9 mouse cellular contexts compared by ENCODE assay signal in genomic region chr5:107157384-107157783, GRCm38 (mm10).
A peak's percentile ranks its signal among the peaks of the same experiment; 100 is the strongest.
DNase-seq lines count a peak whose midpoint lies in the region; ATAC-seq and TF ChIP-seq lines count a peak whose summit lies in the region.
"Had no signal": no experiment of that assay in that cellular context is flagged by ENCODE, and none has a peak within 500 bp of the region (broad histone marks: within the 10 kb centered on the region; RNA-seq: fewer than 3 reads in every experiment).

No protein-coding gene starts in this region.

- H3K4me1 ChIP-seq in intestine, embryonic 15.5 days (replicated peaks): peaks cover 7% of the 10 kb centered on the region; the same call in 1 of the 2 replicates
- no peaks in the 10 kb centered on the region for H3K4me1 ChIP-seq in intestine, postnatal 0 days (replicated peaks; ENCODE audit: control insufficient read depth, insufficient read depth, low read length)
- peaks cover 48% of the 10 kb centered on the region for H3K4me1 ChIP-seq in limb, embryonic 12.5 days (replicated peaks)

- no peaks in the 10 kb centered on the region for H3K27me3 ChIP-seq in intestine, embryonic 15.5 days (replicated peaks)
- H3K27me3 ChIP-seq in intestine, postnatal 0 days (replicated peaks; ENCODE audit: control insufficient read depth, insufficient read depth, low read length): no peaks in the 10 kb centered on the region
- no peaks in the 10 kb centered on the region for H3K27me3 ChIP-seq in limb, embryonic 12.5 days

- ATAC-seq in intestine, embryonic 15.5 days: peak; percentile 68
- no peak for ATAC-seq in intestine, postnatal 0 days
- ATAC-seq in limb, embryonic 12.5 days (ENCODE audit: insufficient number of reproducible peaks, insufficient read depth, low FRiP score, low TSS enrichment, low read depth): peak; percentile 87; the same call in 1 of the 2 replicates
- no peak for ATAC-seq in erythroblast, adult 5-6 weeks (replicated peaks; ENCODE audit: low FRiP score, poor library complexity, severe bottlenecking)

- no peak overlapping the region for H3K4me3 ChIP-seq in intestine, embryonic 15.5 days (replicated peaks)
- H3K4me3 ChIP-seq in intestine, postnatal 0 days (ENCODE audit: low read depth, low read length): no peak overlapping the region
- H3K4me3 ChIP-seq in limb, embryonic 12.5 days (replicated peaks): no peak overlapping the region

- H3K27ac ChIP-seq in intestine, embryonic 15.5 days: no peak overlapping the region
- H3K27ac ChIP-seq in intestine, postnatal 0 days (ENCODE audit: low read depth, low read length): no peak overlapping the region
- H3K27ac ChIP-seq in limb, embryonic 12.5 days: peak overlapping the region; percentile 69

- H3K36me3 ChIP-seq in intestine, embryonic 15.5 days: no peaks in the 10 kb centered on the region
- H3K36me3 ChIP-seq in intestine, postnatal 0 days (ENCODE audit: control insufficient read depth, insufficient read depth): no peaks in the 10 kb centered on the region
- H3K36me3 ChIP-seq in limb, embryonic 12.5 days: no peaks in the 10 kb centered on the region

- peak; percentile 70 for DNase-seq in adipocyte (ENCODE audit: low spot score)
- peak; percentile 79 for DNase-seq in forelimb bud, embryonic 11.5 days (ENCODE audit: low read depth, low spot score)
- no peak for DNase-seq in ovary, postnatal 14 days (ENCODE audit: low spot score)
- no peak for DNase-seq in thymus, postnatal 25 days

- TF ChIP-seq CTCF in intestine, postnatal 0 days (IDR thresholded peaks at IDR 0.05; ENCODE audit: low read depth): no peak

- no peak overlapping the region for H3K9ac ChIP-seq in intestine, embryonic 15.5 days
- H3K9ac ChIP-seq in intestine, postnatal 0 days (ENCODE audit: low read depth, low read length): no peak overlapping the region
- H3K9ac ChIP-seq in limb, embryonic 12.5 days (replicated peaks): no peak overlapping the region; the same call in 1 of the 2 replicates

- H3K4me2 ChIP-seq in intestine, embryonic 15.5 days (replicated peaks): no peak overlapping the region
- H3K4me2 ChIP-seq in intestine, postnatal 0 days (replicated peaks; ENCODE audit: low read depth): no peak overlapping the region
- peak overlapping the region; percentile 39 for H3K4me2 ChIP-seq in limb, embryonic 12.5 days
- H3K4me2 ChIP-seq: heart, embryonic 11.5 days had no signal

- H3K9me3 ChIP-seq in intestine, embryonic 15.5 days: no peaks in the 10 kb centered on the region
- H3K9me3 ChIP-seq in intestine, postnatal 0 days (ENCODE audit: control insufficient read depth): no peaks in the 10 kb centered on the region
- H3K9me3 ChIP-seq in limb, embryonic 12.5 days: no peaks in the 10 kb centered on the region

- 42% methylated on average over 9 of the region's 9 CpGs for WGBS in intestine, embryonic 15.5 days
- WGBS in intestine, postnatal 0 days: 47% methylated on average over 9 of the region's 9 CpGs
- 14% methylated on average over 9 of the region's 9 CpGs for WGBS in limb, embryonic 12.5 days

Comparison
In these comparisons a context has a peak if more than half of its experiments do, and no peak if none do; other contexts are left out.
1. ATAC-seq: peak in intestine, embryonic 15.5 days (single experiment) and limb, embryonic 12.5 days (single experiment); none in intestine, postnatal 0 days (single experiment) and erythroblast, adult 5-6 weeks (single experiment).
2. DNase-seq: peak in adipocyte (single experiment) and forelimb bud, embryonic 11.5 days (single experiment); none in ovary, postnatal 14 days (single experiment) and thymus, postnatal 25 days (single experiment).